Mouse (Mus musculus): ENCODE results near the gene Gm12258. TPM values are rescaled to one million over a fixed set of nuclear protein-coding genes. Genes with fewer than 3 reads are reported as not detected.

Gene Gm12258
- total and polyA plus RNA-seq, 2 experiments, result 1.2 to 2.5 TPM

GRCm38 (mm10) chr11:58904410-58904718 is 57.4 kb downstream of the Gm12258 start:
- Histone ChIP-seq H3K27ac (replicated peaks; ENCODE audit: insufficient read depth, low read depth, low read length) (peak overlapping the region; percentile 56), H3K9ac (ENCODE audit: low read depth, low read length) (peak overlapping the region; percentile 57), H3K36me3 (ENCODE audit: control insufficient read depth, insufficient read depth, low read length) (peaks cover 16% of the 10 kb centered on the region), H3K27me3 (ENCODE audit: control insufficient read depth, insufficient read depth, low read length) (no peaks in the 10 kb centered on the region), H3K4me1 (ENCODE audit: control insufficient read depth, insufficient read depth, low read length) (peaks cover 4% of the 10 kb centered on the region), H3K4me3 (ENCODE audit: insufficient read depth, low read depth, low read length) (peak overlapping the region; percentile 83), H3K79me2 (ENCODE audit: control insufficient read depth, insufficient read depth, low read length) (peaks cover 3% of the 10 kb centered on the region; the same call in 1 of the 2 replicates)
- no peak for DNase-seq (ENCODE audit: extremely low read depth, low read depth, low spot score)
- 0% methylated on average over 8 of the region's 8 CpGs for WGBS
- no peak for TF ChIP-seq POLR2A (IDR thresholded peaks at IDR 0.05; ENCODE audit: extremely low read depth, insufficient read depth, low read length)
- no peak for TF ChIP-seq CTCF (IDR thresholded peaks at IDR 0.05; ENCODE audit: low read depth, low read length)

DNA sequence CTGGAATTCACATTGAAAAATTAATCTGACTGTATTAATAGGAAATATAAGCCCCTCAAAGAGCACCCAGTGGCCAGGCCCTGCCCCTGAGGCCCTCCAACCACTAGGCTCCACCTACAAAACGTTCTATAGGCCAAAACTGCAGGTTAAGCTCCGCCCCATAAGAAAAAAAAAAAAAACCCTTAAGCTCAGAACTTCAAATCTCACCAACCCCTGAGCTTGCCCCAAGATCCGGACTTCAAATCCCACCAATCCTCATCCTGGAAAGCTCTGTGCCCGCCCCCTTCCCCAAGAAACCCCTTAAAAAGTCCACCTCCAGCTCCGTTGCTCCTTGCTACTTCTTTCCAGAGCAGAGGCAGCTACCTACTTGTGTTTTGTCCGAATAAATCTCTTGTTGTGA is 57.9 kb downstream of the Gm12258 start:
- Histone ChIP-seq H3K4me1 (ENCODE audit: control insufficient read depth, insufficient read depth, low read length) (peaks cover 4% of the 10 kb centered on the region), H3K27ac (replicated peaks; ENCODE audit: insufficient read depth, low read depth, low read length) (no peak overlapping the region), H3K4me3 (ENCODE audit: insufficient read depth, low read depth, low read length) (no peak overlapping the region), H3K36me3 (ENCODE audit: control insufficient read depth, insufficient read depth, low read length) (peaks cover 15% of the 10 kb centered on the region), H3K79me2 (ENCODE audit: control insufficient read depth, insufficient read depth, low read length) (peaks cover 3% of the 10 kb centered on the region; the same call in 1 of the 2 replicates), H3K9ac (ENCODE audit: low read depth, low read length) (no peak overlapping the region), H3K27me3 (ENCODE audit: control insufficient read depth, insufficient read depth, low read length) (no peaks in the 10 kb centered on the region)
- no peak for DNase-seq (ENCODE audit: extremely low read depth, low read depth, low spot score)
- WGBS, result 68% methylated on average over 6 of the region's 6 CpGs
- TF ChIP-seq POLR2A (IDR thresholded peaks at IDR 0.05; ENCODE audit: extremely low read depth, insufficient read depth, low read length) (no peak), CTCF (IDR thresholded peaks at IDR 0.05; ENCODE audit: low read depth, low read length) (no peak)

Other genes starting within 250 kb of the Gm12258 start
- 0.27 TPM in 1 of 2 replicates, not detected in the other for gene 2210407C18Rik, start 231.1 kb upstream of the Gm12258 start, total RNA-seq (2014; rRNA removed)
- not detected in 2 replicates for gene 2210407C18Rik, start 231.1 kb upstream of the Gm12258 start, polyA plus RNA-seq (2012; rRNA removed)
- gene Olfr323, start 216.7 kb upstream of the Gm12258 start, total RNA-seq (2014; rRNA removed), result not detected in 2 replicates
- gene Olfr323, start 216.7 kb upstream of the Gm12258 start, polyA plus RNA-seq (2012; rRNA removed), result not detected in 2 replicates
- gene Trim58, start 206.7 kb upstream of the Gm12258 start, total RNA-seq (2014; rRNA removed), result not detected in 2 replicates
- gene Trim58, start 206.7 kb upstream of the Gm12258 start, polyA plus RNA-seq (2012; rRNA removed), result not detected in 2 replicates
- gene Olfr322, start 188.4 kb upstream of the Gm12258 start, total RNA-seq (2014; rRNA removed), result not detected in 2 replicates
- not detected in 2 replicates for gene Olfr322, start 188.4 kb upstream of the Gm12258 start, polyA plus RNA-seq (2012; rRNA removed)
- not detected in 2 replicates for gene Olfr320, start 166.1 kb upstream of the Gm12258 start, total RNA-seq (2014; rRNA removed)
- gene Olfr320, start 166.1 kb upstream of the Gm12258 start, polyA plus RNA-seq (2012; rRNA removed), result not detected in 2 replicates
- not detected in 2 replicates for gene Olfr319, start 148.0 kb upstream of the Gm12258 start, total RNA-seq (2014; rRNA removed)
- gene Olfr319, start 148.0 kb upstream of the Gm12258 start, polyA plus RNA-seq (2012; rRNA removed), result not detected in 2 replicates
- not detected in 2 replicates for gene Olfr318, start 123.1 kb upstream of the Gm12258 start, total RNA-seq (2014; rRNA removed)
- gene Olfr318, start 123.1 kb upstream of the Gm12258 start, polyA plus RNA-seq (2012; rRNA removed), result not detected in 2 replicates
- gene Olfr317, start 107.9 kb upstream of the Gm12258 start, total RNA-seq (2014; rRNA removed), result not detected in 2 replicates
- not detected in 2 replicates for gene Olfr317, start 107.9 kb upstream of the Gm12258 start, polyA plus RNA-seq (2012; rRNA removed)
- gene Olfr316, start 94.4 kb upstream of the Gm12258 start, total RNA-seq (2014; rRNA removed), result not detected in 2 replicates
- not detected in 2 replicates for gene Olfr316, start 94.4 kb upstream of the Gm12258 start, polyA plus RNA-seq (2012; rRNA removed)
- not detected in 2 replicates for gene Olfr315, start 74.0 kb upstream of the Gm12258 start, total RNA-seq (2014; rRNA removed)
- not detected in 2 replicates for gene Olfr315, start 74.0 kb upstream of the Gm12258 start, polyA plus RNA-seq (2012; rRNA removed)
- not detected in 2 replicates for gene Olfr314, start 64.2 kb upstream of the Gm12258 start, total RNA-seq (2014; rRNA removed)
- gene Olfr314, start 64.2 kb upstream of the Gm12258 start, polyA plus RNA-seq (2012; rRNA removed), result not detected in 2 replicates
- not detected in 2 replicates for gene Fam183b, start 45.2 kb upstream of the Gm12258 start, total RNA-seq (2014; rRNA removed)
- gene Fam183b, start 45.2 kb upstream of the Gm12258 start, polyA plus RNA-seq (2012; rRNA removed), result not detected in 2 replicates
- not detected in 2 replicates for gene Olfr313, start 32.2 kb upstream of the Gm12258 start, total RNA-seq (2014; rRNA removed)
- not detected in 2 replicates for gene Olfr313, start 32.2 kb upstream of the Gm12258 start, polyA plus RNA-seq (2012; rRNA removed)
- gene Olfr312, start 17.9 kb upstream of the Gm12258 start, total RNA-seq (2014; rRNA removed), result not detected in 2 replicates
- gene Olfr312, start 17.9 kb upstream of the Gm12258 start, polyA plus RNA-seq (2012; rRNA removed), result not detected in 2 replicates
- gene Olfr311, start 7.9 kb upstream of the Gm12258 start, total RNA-seq (2014; rRNA removed), result not detected in 2 replicates
- gene Olfr311, start 7.9 kb upstream of the Gm12258 start, polyA plus RNA-seq (2012; rRNA removed), result not detected in 2 replicates
- 1.3 TPM in 2 replicates for gene 2810021J22Rik, start 20.1 kb downstream of the Gm12258 start, total RNA-seq (2014; rRNA removed)
- 1.8 and 2.6 TPM in 2 replicates for gene 2810021J22Rik, start 20.1 kb downstream of the Gm12258 start, polyA plus RNA-seq (2012; rRNA removed)
- gene Zfp39, start 57.1 kb downstream of the Gm12258 start, total RNA-seq (2014; rRNA removed), result 4.5 and 4.9 TPM in 2 replicates
- gene Zfp39, start 57.1 kb downstream of the Gm12258 start, polyA plus RNA-seq (2012; rRNA removed), result 0.56 and 0.66 TPM in 2 replicates
- not detected in 2 replicates for gene Btnl10, start 70.8 kb downstream of the Gm12258 start, total RNA-seq (2014; rRNA removed)
- not detected in 2 replicates for gene Btnl10, start 70.8 kb downstream of the Gm12258 start, polyA plus RNA-seq (2012; rRNA removed)
- 63.7 and 78.6 TPM in 2 replicates for gene Rnf187, start 91.8 kb downstream of the Gm12258 start, total RNA-seq (2014; rRNA removed)
- gene Rnf187, start 91.8 kb downstream of the Gm12258 start, polyA plus RNA-seq (2012; rRNA removed), result 122 and 134 TPM in 2 replicates
- 0.37 and 1.1 TPM in 2 replicates for gene Hist3h2ba, start 101.8 kb downstream of the Gm12258 start, total RNA-seq (2014; rRNA removed)
- not detected in 2 replicates for gene Hist3h2ba, start 101.8 kb downstream of the Gm12258 start, polyA plus RNA-seq (2012; rRNA removed)
- 7.8 and 8.1 TPM in 2 replicates for gene Hist3h2a, start 107.5 kb downstream of the Gm12258 start, total RNA-seq (2014; rRNA removed)
- 2.0 and 2.7 TPM in 2 replicates for gene Hist3h2a, start 107.5 kb downstream of the Gm12258 start, polyA plus RNA-seq (2012; rRNA removed)
- under 0.01 TPM in 1 of 2 replicates, not detected in the other for gene Trim17, start 107.5 kb downstream of the Gm12258 start, total RNA-seq (2014; rRNA removed)
- gene Trim17, start 107.5 kb downstream of the Gm12258 start, polyA plus RNA-seq (2012; rRNA removed), result 0.04 TPM in 2 replicates
- 12.4 and 13.4 TPM in 2 replicates for gene Trim11, start 130.9 kb downstream of the Gm12258 start, total RNA-seq (2014; rRNA removed)
- gene Trim11, start 130.9 kb downstream of the Gm12258 start, polyA plus RNA-seq (2012; rRNA removed), result 14.4 and 22.4 TPM in 2 replicates

Data from liver, adult 2 months (tissue).